Mouse (Mus musculus): ENCODE results near the gene Epsti1. TPM values are rescaled to one million over a fixed set of nuclear protein-coding genes. Genes with fewer than 3 reads are reported as not detected.

Gene Epsti1
- polyA plus RNA-seq, 1 experiment from 2014 or later, result 1.3 TPM

GRCm38 (mm10) chr14:77942793-77943558, 38.9 kb downstream of the Epsti1 start:
- 76% methylated on average over 15 of the region's 15 CpGs for WGBS
- H3K4me3 ChIP-seq (replicated peaks), result no peak overlapping the region
- H3K4me2 ChIP-seq (replicated peaks), result no peak overlapping the region
- ATAC-seq (ENCODE audit: insufficient number of reproducible peaks, low FRiP score, low TSS enrichment, low read depth), result no peak
- H3K36me3 ChIP-seq, result no peaks in the 10 kb centered on the region
- no peak overlapping the region for H3K27ac ChIP-seq (replicated peaks)
- no peaks in the 10 kb centered on the region for H3K27me3 ChIP-seq
- no peaks in the 10 kb centered on the region for H3K4me1 ChIP-seq
- no peaks in the 10 kb centered on the region for H3K9me3 ChIP-seq (replicated peaks)
- no peak overlapping the region for H3K9ac ChIP-seq

DNA sequence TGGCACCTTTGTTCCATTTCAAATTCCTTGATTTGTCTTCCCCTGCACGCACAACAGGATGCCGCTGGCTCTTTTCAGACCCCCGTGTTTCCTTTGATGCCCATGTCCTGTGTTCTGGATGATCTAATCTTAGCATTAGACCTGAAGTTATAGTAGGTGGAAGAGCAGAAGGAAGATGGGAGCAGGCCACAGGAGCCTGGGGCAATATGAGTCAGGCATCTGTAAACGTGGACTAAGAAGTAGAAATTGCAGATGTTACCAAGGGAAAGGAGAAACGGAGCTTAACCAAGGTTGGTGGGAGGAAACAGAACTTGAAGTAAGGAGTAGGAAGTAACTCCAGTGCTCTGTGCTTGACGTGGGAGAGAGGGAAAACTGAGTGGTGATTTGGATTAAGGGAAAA, 57.7 kb downstream of the Epsti1 start:
- no peak for ATAC-seq (ENCODE audit: insufficient number of reproducible peaks, low FRiP score, low TSS enrichment, low read depth)
- no peaks in the 10 kb centered on the region for H3K4me1 ChIP-seq
- no peaks in the 10 kb centered on the region for H3K36me3 ChIP-seq
- WGBS, result 49% methylated on average over 6 of the region's 6 CpGs
- no peaks in the 10 kb centered on the region for H3K27me3 ChIP-seq
- H3K4me3 ChIP-seq (replicated peaks), result no peak overlapping the region
- no peak overlapping the region for H3K27ac ChIP-seq (replicated peaks)
- H3K4me2 ChIP-seq (replicated peaks), result no peak overlapping the region
- no peaks in the 10 kb centered on the region for H3K9me3 ChIP-seq (replicated peaks)
- no peak overlapping the region for H3K9ac ChIP-seq

GRCm38 (mm10) chr14:77963525-77963924, 59.5 kb downstream of the Epsti1 start:
- 60% methylated on average over 7 of the region's 7 CpGs for WGBS
- Histone ChIP-seq H3K36me3 (no peaks in the 10 kb centered on the region), H3K4me1 (no peaks in the 10 kb centered on the region), H3K4me3 (replicated peaks) (no peak overlapping the region), H3K27ac (replicated peaks) (no peak overlapping the region), H3K4me2 (replicated peaks) (no peak overlapping the region), H3K9ac (no peak overlapping the region), H3K27me3 (no peaks in the 10 kb centered on the region), H3K9me3 (replicated peaks) (no peaks in the 10 kb centered on the region)
- no peak for ATAC-seq (ENCODE audit: insufficient number of reproducible peaks, low FRiP score, low TSS enrichment, low read depth)

- no peaks in the 10 kb centered on the region for H3K27me3 ChIP-seq
- H3K9ac ChIP-seq, result no peak overlapping the region
- H3K36me3 ChIP-seq, result no peaks in the 10 kb centered on the region
- no peak for ATAC-seq (ENCODE audit: insufficient number of reproducible peaks, low FRiP score, low TSS enrichment, low read depth)
- H3K4me1 ChIP-seq, result peaks cover 4% of the 10 kb centered on the region; the same call in 1 of the 2 replicates
- H3K4me3 ChIP-seq (replicated peaks), result no peak overlapping the region
- no peak overlapping the region for H3K27ac ChIP-seq (replicated peaks)
- WGBS, result 79% methylated on average over 4 of the region's 4 CpGs
- H3K4me2 ChIP-seq (replicated peaks), result no peak overlapping the region
- H3K9me3 ChIP-seq (replicated peaks), result no peaks in the 10 kb centered on the region
Observed at GRCm38 (mm10) chr14:77971355-77971754, 67.3 kb downstream of the Epsti1 start.

- 77% methylated on average over 6 of the region's 6 CpGs for WGBS
Observed at GRCm38 (mm10) chr14:77974221-77974620, 70.2 kb downstream of the Epsti1 start.

DNA sequence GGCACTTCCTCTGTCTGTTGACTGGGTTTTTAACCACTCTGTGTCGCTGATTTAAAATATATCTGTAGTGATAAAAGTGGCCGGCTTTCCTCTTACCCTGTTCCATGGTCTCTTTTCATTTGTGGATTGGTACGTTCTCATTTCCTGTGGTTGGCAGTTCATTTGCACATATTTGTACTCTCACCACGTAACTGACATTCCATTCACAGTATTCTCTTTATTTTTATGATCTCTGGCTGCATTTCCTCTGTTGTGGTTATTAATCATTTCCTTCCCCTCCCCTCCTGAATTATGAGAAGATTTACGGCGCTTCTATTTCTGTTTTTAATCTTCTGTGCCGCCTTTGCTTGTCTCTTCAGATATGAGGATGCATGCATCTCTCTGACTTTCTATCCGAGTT, 71.7 kb downstream of the Epsti1 start:
- peaks cover 4% of the 10 kb centered on the region; the same call in 1 of the 2 replicates for H3K4me1 ChIP-seq

More at GRCm38 (mm10) chr14:77974221-77974620, 70.2 kb downstream of the Epsti1 start:
- no peak overlapping the region for H3K27ac ChIP-seq (replicated peaks)
- H3K27me3 ChIP-seq, result no peaks in the 10 kb centered on the region
- H3K9ac ChIP-seq, result no peak overlapping the region
- peaks cover 4% of the 10 kb centered on the region; the same call in 1 of the 2 replicates for H3K4me1 ChIP-seq
- H3K9me3 ChIP-seq (replicated peaks), result no peaks in the 10 kb centered on the region
- ATAC-seq (ENCODE audit: insufficient number of reproducible peaks, low FRiP score, low TSS enrichment, low read depth), result no peak
- H3K36me3 ChIP-seq, result no peaks in the 10 kb centered on the region
- H3K4me2 ChIP-seq (replicated peaks), result no peak overlapping the region
- no peak overlapping the region for H3K4me3 ChIP-seq (replicated peaks)

DNA sequence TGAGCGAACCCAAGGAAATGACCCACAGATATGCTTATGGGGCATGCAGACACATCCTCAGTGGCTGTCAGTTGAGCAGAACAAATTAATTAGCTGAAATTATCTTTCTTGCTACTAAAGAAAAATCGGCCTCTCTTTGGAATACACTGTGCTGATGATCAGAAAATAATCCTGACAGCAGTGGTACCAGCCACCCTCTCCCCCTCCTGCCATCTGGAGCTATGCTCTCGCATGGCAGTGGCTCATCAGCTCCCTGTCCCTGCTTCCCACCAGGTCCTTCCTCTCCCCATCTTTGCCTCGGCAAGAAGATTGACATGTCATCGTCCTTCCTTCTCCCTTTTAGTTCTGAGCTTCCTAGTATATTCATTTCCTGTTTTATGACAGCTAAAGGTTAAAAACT, 77.5 kb downstream of the Epsti1 start:
- Histone ChIP-seq H3K27me3 (no peaks in the 10 kb centered on the region), H3K9me3 (replicated peaks) (no peaks in the 10 kb centered on the region), H3K4me3 (replicated peaks) (no peak overlapping the region), H3K9ac (no peak overlapping the region), H3K27ac (replicated peaks) (no peak overlapping the region), H3K36me3 (no peaks in the 10 kb centered on the region), H3K4me2 (replicated peaks) (no peak overlapping the region), H3K4me1 (no peaks in the 10 kb centered on the region)
- WGBS, result 75% methylated on average over 5 of the region's 5 CpGs
- ATAC-seq (ENCODE audit: insufficient number of reproducible peaks, low FRiP score, low TSS enrichment, low read depth), result no peak

More for the DNA sequence above, 71.7 kb downstream of the Epsti1 start:
- no peaks in the 10 kb centered on the region for H3K36me3 ChIP-seq
- H3K9me3 ChIP-seq (replicated peaks), result no peaks in the 10 kb centered on the region
- 47% methylated on average over 8 of the region's 8 CpGs for WGBS
- H3K4me2 ChIP-seq (replicated peaks), result no peak overlapping the region
- no peak overlapping the region for H3K9ac ChIP-seq
- no peak overlapping the region for H3K4me3 ChIP-seq (replicated peaks)
- no peak overlapping the region for H3K27ac ChIP-seq (replicated peaks)
- H3K27me3 ChIP-seq, result no peaks in the 10 kb centered on the region
- ATAC-seq (ENCODE audit: insufficient number of reproducible peaks, low FRiP score, low TSS enrichment, low read depth), result no peak

GRCm38 (mm10) chr14:77997731-77998130, 93.7 kb downstream of the Epsti1 start:
- Histone ChIP-seq H3K27me3 (no peaks in the 10 kb centered on the region), H3K9me3 (replicated peaks) (no peaks in the 10 kb centered on the region), H3K9ac (no peak overlapping the region), H3K4me2 (replicated peaks) (no peak overlapping the region), H3K4me3 (replicated peaks) (no peak overlapping the region), H3K4me1 (no peaks in the 10 kb centered on the region), H3K36me3 (no peaks in the 10 kb centered on the region), H3K27ac (replicated peaks) (no peak overlapping the region)
- ATAC-seq (ENCODE audit: insufficient number of reproducible peaks, low FRiP score, low TSS enrichment, low read depth), result no peak

DNA sequence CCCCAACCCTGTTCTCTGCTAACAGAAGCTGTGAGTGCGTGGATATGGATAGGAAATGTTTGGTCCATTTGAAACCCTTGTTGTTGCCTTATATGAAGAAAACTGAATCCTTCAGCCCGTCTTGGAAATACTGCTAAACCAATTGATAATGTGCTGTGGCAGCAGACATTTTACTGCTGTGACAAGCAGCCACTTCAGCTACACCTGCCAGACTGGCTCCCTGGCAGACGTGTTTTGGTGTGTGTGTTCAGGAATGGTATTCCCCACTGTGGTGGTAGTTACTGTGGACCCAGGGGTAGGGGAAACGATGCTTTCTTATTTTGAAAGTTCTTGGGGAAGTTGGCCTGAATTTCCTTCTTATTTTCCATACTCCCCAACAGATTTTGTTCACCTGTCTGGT, 100.4 kb downstream of the Epsti1 start:
- Histone ChIP-seq H3K36me3 (no peaks in the 10 kb centered on the region), H3K27ac (replicated peaks) (no peak overlapping the region), H3K9ac (no peak overlapping the region), H3K4me1 (no peaks in the 10 kb centered on the region), H3K4me2 (replicated peaks) (no peak overlapping the region), H3K9me3 (replicated peaks) (no peaks in the 10 kb centered on the region), H3K27me3 (no peaks in the 10 kb centered on the region), H3K4me3 (replicated peaks) (no peak overlapping the region)
- ATAC-seq (ENCODE audit: insufficient number of reproducible peaks, low FRiP score, low TSS enrichment, low read depth), result no peak
- WGBS, result 72% methylated on average over 4 of the region's 4 CpGs

DNA sequence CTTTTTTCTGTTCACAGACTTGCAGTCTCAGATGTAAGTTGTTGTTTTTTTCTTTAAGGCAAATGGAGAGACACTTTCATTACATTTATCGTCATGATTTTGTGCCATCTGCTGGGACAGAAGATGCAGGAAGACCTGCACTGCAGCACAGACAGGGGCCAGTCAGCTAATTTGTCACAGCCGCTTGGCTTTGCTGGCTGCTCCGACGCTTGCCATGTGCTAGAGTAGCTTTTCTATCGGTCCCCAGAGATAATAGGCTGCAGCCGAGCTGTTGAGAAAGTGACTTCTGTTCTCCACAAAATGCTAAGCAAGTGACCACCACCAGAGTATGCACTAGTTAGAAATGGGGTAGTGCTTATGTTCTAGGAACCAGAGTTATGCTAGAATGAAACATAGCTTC, 104.0 kb downstream of the Epsti1 start:
- no peaks in the 10 kb centered on the region for H3K9me3 ChIP-seq (replicated peaks)
- H3K36me3 ChIP-seq, result no peaks in the 10 kb centered on the region
- no peak overlapping the region for H3K27ac ChIP-seq (replicated peaks)
- H3K4me1 ChIP-seq, result peaks cover 12% of the 10 kb centered on the region; the same call in 1 of the 2 replicates
- H3K4me3 ChIP-seq (replicated peaks), result no peak overlapping the region
- no peaks in the 10 kb centered on the region for H3K27me3 ChIP-seq
- H3K4me2 ChIP-seq (replicated peaks), result no peak overlapping the region
- ATAC-seq (ENCODE audit: insufficient number of reproducible peaks, low FRiP score, low TSS enrichment, low read depth), result no peak
- H3K9ac ChIP-seq, result no peak overlapping the region
- WGBS, result 14% methylated on average over 6 of the region's 6 CpGs

- Histone ChIP-seq H3K9ac (no peak overlapping the region), H3K36me3 (no peaks in the 10 kb centered on the region), H3K4me1 (peaks cover 12% of the 10 kb centered on the region; the same call in 1 of the 2 replicates), H3K27ac (replicated peaks) (peak overlapping the region; percentile 67), H3K4me3 (replicated peaks) (no peak overlapping the region), H3K27me3 (no peaks in the 10 kb centered on the region), H3K9me3 (replicated peaks) (no peaks in the 10 kb centered on the region), H3K4me2 (replicated peaks) (peak overlapping the region; percentile 1; the same call in 1 of the 2 replicates)
- no peak for ATAC-seq (ENCODE audit: insufficient number of reproducible peaks, low FRiP score, low TSS enrichment, low read depth)
- 40% methylated on average over 10 of the region's 10 CpGs for WGBS
Observed at GRCm38 (mm10) chr14:78011808-78012207, 107.8 kb downstream of the Epsti1 start.
